Mouse (Mus musculus) spleen, postnatal 14 days (tissue): Measurements from ENCODE around the gene Ranbp1.
"Not testable (repeated sequence)": the region's sequence is repeated elsewhere in the genome, so short reads cannot be mapped to it uniquely, and the experiment has no call there.

Experiments
- DNase-seq, 2 experiments: peaks; one replicate each; pipeline ENCODE4 v3.0.0; 2021 to 2022; ENCODE audit warnings: low spot score in 2 of 2

The Ranbp1 gene

GRCm38 (mm10) chr16:18203430-18204091 lies 45.0 kb downstream of the Ranbp1 start:
- DNase-seq = no peak

- DNase-seq = no peak
Measured at GRCm38 (mm10) chr16:18202061-18202460, 46.5 kb downstream of the Ranbp1 start.

- DNase-seq = no peak
Measured at GRCm38 (mm10) chr16:18201620-18202019, 46.9 kb downstream of the Ranbp1 start.

GRCm38 (mm10) chr16:18200062-18200461 lies 48.5 kb downstream of the Ranbp1 start:
- no peak for DNase-seq

- DNase-seq = no peak
Measured at GRCm38 (mm10) chr16:18198365-18199098, 50.0 kb downstream of the Ranbp1 start.

GRCm38 (mm10) chr16:18197881-18198280 lies 50.7 kb downstream of the Ranbp1 start:
- no peak for DNase-seq

GRCm38 (mm10) chr16:18195561-18195960 lies 53.0 kb downstream of the Ranbp1 start:
- not testable (repeated sequence) for DNase-seq

GRCm38 (mm10) chr16:18195068-18195467 lies 53.5 kb downstream of the Ranbp1 start:
- no peak for DNase-seq

GRCm38 (mm10) chr16:18194208-18194985 lies 54.1 kb downstream of the Ranbp1 start:
- no peak for DNase-seq

- DNase-seq = no peak
Measured at GRCm38 (mm10) chr16:18191006-18191405, 57.5 kb downstream of the Ranbp1 start.
